Mouse (Mus musculus) neural tube, embryonic 10.5 days (tissue): ENCODE data around the gene Gm45208.

ENCODE experiments used
- DNase-seq: peaks from one replicate; pipeline ENCODE4 v3.0.0-alpha.2; 2017; ENCODE audit warnings: low spot score; ENCODE audit errors: extremely low spot score

Gm45208 gene

GRCm38 (mm10) chrX:7772766-7773165 is 50.7 kb downstream of the Gm45208 start:
- DNase-seq, result no peak

GRCm38 (mm10) chrX:7775501-7776205 is 53.6 kb downstream of the Gm45208 start:
- no peak for DNase-seq

GRCm38 (mm10) chrX:7776329-7777082 is 54.5 kb downstream of the Gm45208 start:
- DNase-seq, result peak; percentile 47

GRCm38 (mm10) chrX:7778450-7779244 is 56.6 kb downstream of the Gm45208 start:
- DNase-seq, result no peak

GRCm38 (mm10) chrX:7779294-7779693 is 57.2 kb downstream of the Gm45208 start:
- no peak for DNase-seq
